Mouse (Mus musculus) ovary, postnatal 36 days (tissue): ENCODE data around the gene Pir.
A peak's percentile ranks its signal among the peaks of the same experiment; 100 is the strongest.

Experiments
- DNase-seq: peaks from one replicate; pipeline ENCODE4 v3.0.0; 2022; ENCODE audit warnings: low spot score, mixed read lengths

Gene Pir

DNA sequence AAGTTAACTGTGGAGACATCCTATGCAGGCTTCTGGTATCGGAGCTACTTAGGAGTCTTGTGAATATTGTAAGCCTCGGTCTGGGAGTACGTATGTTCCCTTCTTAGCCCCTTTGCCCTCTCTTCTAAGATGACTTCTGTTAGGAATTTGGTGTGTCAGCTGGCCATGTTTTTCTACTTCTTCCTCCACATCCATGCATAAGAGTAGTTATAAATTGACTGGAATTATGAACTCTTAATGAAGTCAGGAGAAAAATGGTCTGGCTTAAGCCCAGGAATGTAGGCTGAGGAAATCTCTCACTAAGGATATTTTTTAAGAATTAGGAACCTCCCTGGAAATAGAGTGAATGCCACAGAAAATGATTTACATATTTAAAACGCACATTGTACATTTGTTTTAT is 69.4 kb downstream of the Pir start:
- no peak for DNase-seq

GRCm38 (mm10) chrX:164345359-164345938 is 76.3 kb downstream of the Pir start:
- no peak for DNase-seq

DNA sequence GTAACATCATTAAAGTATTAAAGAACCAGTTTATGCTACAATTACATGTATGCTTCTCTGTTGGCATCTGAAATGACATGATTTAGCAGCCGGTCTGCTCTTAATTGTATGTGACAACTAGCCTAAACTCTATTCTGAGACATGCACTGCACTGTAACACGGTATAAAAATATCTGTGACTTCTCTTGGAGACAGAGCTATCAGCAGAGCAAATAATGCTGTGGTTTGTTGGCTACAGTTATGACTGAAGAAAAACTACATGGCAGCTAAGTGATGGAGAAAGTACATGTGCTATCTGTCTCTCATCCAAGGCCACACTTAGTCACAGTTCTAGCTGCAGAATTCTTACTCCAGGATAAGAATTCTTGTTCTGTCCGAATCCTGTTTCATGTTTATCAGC is 79.8 kb downstream of the Pir start:
- DNase-seq, result no peak

- DNase-seq, result no peak
Measured at GRCm38 (mm10) chrX:164365153-164365865, 96.1 kb downstream of the Pir start.

GRCm38 (mm10) chrX:164370576-164370975 is 101.4 kb downstream of the Pir start:
- no peak for DNase-seq

GRCm38 (mm10) chrX:164373081-164373480 is 103.9 kb downstream of the Pir start, which contains the start of gene Vegfd:
Gene Vegfd (plus strand): TSS chrX:164373378.
- peak; percentile 8 for DNase-seq

GRCm38 (mm10) chrX:164374586-164374985 is 105.4 kb downstream of the Pir start:
- no peak for DNase-seq

GRCm38 (mm10) chrX:164379721-164380120 is 110.5 kb downstream of the Pir start:
- no peak for DNase-seq

DNA sequence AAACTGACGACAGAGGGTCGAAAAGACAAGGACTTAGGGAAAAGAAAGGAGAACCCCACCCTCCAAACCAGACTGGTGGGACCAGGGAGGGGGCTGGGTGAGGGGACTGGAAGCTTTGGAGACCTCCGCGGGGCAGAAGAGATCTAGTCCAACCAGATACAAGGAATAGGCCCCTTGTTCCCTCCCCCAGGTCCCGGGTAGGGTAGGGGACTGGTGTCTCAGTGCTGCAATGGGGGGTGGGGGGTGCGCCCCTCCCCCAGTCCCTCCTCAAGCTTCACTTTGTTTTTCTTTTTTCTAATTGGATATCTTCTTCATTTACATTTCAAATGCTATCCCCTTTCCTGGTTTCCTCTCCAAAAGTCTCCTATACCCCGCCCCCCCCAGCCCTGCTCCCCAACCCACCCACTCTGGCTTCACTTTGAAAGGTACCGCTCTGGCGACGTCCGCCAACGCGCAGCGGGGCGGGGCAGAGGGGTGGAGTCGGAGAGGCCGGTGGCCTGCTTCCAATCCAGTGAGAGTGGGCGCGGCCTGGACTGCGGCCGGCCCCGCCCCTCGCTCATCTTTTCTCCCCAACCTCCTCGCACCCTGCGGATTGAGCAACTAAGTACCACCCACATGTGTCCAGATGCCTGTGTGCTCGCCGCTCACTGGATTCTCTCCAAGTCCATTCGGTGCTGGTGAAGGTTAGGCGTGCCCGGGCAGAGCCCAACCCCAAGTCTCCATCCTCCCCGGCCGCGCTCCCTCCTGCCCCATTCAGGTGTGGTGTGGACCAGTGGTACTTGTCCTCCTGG is 112.6 kb downstream of the Pir start:
- peak; percentile 84 for DNase-seq

GRCm38 (mm10) chrX:164394091-164394490 is 124.9 kb downstream of the Pir start:
- DNase-seq, result no peak

- no peak for DNase-seq
Measured at GRCm38 (mm10) chrX:164398456-164398855, 129.3 kb downstream of the Pir start.

DNA sequence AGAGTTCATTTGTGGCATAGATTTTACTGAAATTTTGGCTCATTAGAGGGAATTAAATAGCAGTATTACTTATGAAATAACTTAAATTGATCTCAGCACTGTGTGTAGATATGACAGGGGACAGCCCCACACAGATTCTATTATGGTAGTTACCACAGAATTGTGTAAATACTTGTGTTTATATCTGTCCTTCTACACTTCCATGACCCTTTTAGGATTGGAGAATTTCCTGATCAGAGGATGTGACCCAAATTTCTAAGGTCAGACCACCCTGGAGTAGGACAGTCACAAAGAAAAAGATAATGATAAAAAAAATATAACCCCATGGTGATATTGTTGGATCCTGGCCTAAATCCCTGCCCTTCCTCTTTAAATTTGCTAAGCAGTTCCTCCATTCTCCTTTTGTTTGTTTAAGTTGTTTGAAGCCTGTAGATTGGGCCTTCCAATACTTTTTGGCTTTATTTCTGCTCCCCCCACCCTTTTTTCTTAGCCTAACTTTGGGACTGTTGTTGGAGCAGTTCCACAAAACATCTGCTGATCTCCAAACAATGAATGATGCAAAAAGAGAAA is 136.0 kb downstream of the Pir start:
- DNase-seq, result no peak

- DNase-seq, result no peak
Measured at GRCm38 (mm10) chrX:164406133-164407022, 137.2 kb downstream of the Pir start.

DNA sequence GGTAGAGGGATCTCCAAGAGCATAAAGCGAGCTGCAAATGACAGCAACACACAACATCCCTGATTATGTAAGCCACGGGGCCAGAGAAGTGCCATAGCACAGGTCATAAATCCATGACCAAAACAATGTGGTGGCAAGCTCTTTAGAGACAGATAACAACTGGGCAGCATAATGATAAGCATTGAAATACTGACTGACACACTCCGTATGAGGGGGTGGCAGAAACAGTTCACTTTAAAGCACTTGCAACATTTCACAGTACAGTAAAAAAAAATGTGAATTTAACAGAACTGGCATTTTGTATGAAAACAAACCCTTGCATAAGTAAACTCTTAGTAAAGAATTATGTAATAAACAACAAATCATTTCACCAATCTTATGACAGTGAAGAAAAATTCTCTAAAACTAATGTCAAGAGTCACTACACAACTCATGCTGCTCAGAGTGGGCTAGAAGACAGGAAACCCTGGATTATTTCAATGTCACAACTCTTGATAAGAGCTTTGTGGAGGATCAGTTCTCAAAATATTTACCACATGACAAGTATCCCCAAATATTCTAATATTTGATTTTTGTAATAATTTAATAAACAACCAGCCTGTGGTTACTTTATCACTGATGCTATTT is 139.2 kb downstream of the Pir start:
- DNase-seq, result no peak

- DNase-seq, result no peak
Measured at GRCm38 (mm10) chrX:164410562-164410961, 141.4 kb downstream of the Pir start.

- no peak for DNase-seq
Measured at GRCm38 (mm10) chrX:164416803-164417202, 147.6 kb downstream of the Pir start.

GRCm38 (mm10) chrX:164418008-164418407 is 148.8 kb downstream of the Pir start:
- DNase-seq, result no peak

DNA sequence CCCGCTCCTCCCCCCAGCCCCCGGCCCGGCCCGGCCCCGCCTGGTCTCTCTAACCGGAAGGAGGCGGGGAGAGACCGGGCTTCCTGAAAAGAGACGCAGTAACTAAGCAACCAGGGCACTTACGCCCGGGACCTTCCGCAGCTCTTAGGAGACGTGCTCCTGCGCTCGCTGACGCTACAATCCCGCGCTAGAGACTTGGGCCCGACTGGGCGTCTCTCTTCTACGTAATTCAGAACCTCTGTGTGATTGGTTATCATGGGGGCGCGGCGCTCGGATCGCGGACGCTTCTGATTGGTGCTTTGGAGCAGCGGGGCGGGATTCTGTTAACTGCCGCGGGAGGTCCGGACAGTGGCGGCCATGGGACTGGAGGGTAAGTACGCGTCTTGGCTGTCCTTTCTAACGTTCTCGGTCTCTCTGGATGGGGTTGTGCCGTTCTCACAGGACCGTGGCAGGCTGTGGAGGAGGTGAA is 150.3 kb downstream of the Pir start, which contains the start of gene Piga:
TSS of gene Piga (plus strand) at position 317 of the 469 bp plus-strand sequence.
- peak; percentile 86 for DNase-seq

- no peak for DNase-seq
Measured at GRCm38 (mm10) chrX:164419955-164420354, 150.8 kb downstream of the Pir start.

DNA sequence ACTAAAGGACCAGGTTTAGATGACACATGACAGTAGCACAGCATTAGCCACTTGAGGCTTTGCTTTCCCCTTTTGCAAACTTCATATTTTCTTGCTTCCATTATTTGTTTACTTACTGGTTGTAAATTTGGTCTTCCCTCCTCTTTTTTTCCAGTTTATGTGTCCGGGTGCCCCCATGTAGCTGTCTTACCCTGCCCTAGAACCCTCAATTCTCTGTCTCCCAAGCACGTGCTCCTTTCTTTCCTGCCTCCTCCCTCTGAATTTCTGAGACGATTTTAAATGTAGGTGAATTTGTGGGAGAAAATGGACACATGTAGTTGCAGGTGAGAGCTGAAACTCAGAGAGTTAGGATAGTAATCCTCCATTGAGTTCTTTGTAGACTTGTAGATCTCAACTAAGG is 151.3 kb downstream of the Pir start:
- no peak for DNase-seq
